Mouse (Mus musculus) embryo, embryonic 9.5 days (tissue): ENCODE measurements around the gene Dis3.

Source experiments
- DNase-seq: peaks from one replicate; pipeline ENCODE4 v3.0.0-alpha.2; 2017; ENCODE audit errors: extremely low spot score

The Dis3 gene

DNA sequence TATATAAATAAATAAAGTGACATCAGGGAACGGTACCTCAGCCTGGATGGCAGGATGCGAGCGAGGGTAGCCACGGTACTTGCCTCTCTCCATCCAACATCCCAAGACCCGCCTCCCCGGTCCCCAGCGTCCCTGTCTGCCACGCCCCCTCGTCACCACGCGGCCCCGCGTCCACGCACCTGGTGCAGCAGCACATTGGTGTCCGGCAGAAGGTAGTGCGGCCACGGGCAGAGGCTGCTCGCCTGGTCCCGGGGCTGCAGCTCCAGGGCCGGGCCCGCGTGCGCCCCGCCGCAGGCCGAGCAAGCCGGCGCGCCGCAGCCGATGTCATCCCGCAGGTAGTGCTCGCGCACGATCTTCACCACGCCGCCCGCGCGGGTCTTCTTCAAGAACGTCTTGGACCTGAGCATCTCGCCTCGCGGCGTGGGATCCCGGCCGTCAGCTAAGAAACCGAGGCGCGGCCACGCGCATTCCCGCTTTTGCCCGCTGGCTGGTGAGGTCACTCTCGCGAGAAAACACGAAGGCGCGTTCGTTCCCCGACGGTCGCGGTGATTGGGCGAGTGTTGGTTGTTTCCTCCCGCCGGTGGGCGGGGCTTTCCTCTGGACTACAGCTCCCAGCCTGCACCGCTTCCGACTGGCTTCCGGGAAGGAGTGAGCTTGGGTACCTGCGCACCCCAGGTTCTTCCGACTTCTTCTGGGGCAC lies at the start of gene Dis3, which contains the start of gene Pibf1:
TSS of gene Dis3 (minus strand) at position 504 of the 700 bp plus-strand sequence.
TSS of gene Pibf1 (plus strand) at position 158 of the 700 bp plus-strand sequence.
- DNase-seq, result peak; percentile 97

DNA sequence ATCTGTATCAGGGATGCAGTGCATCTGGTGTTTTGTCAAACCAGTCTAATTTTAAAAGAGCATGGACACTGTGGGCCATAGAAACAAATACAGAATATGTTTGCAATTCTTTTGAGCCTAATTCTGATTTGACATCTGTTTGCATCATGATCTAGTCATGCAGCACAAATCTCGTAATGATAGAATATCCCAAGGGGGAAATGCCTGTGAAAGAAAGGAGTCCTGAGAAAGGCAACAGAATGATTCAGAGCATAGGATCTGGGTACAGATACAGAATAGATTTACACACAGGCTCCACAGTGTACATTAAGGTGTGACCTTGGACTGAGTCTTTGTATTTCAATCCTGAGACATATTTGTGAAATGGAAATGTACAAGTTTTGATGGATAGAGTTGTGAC lies 47.3 kb upstream of the Dis3 start:
- DNase-seq, result no peak

- DNase-seq, result peak; percentile 77
These were observed 42.4 kb upstream of the Dis3 start for GRCm38 (mm10) chr14:99141786-99142633.

GRCm38 (mm10) chr14:99140036-99140435 lies 40.5 kb upstream of the Dis3 start:
- DNase-seq, result no peak

- no peak for DNase-seq
These were observed 36.7 kb upstream of the Dis3 start for GRCm38 (mm10) chr14:99136297-99136696.

DNA sequence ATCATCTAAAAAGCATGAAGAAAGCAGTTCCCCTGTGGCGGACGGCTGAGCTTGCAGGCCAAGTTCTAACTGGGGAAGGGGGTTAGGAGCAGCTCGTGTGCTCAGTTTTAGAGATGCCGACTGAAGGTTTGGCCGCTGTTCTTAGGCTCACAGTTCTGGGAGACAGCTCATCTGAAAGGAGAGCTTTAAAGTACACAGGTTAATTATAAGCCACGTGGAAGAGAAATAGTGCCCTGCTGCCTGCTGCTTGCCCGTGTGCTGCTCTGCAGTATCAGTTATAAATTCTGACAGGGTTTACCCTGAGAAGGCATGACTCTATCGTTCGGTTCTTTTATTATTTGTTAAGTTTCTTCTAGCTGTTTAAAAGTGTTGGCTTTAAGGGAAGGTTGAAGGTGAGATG lies 36.2 kb upstream of the Dis3 start:
- no peak for DNase-seq

- DNase-seq, result no peak
These were observed 34.5 kb upstream of the Dis3 start for GRCm38 (mm10) chr14:99134048-99134447.

GRCm38 (mm10) chr14:99129050-99129449 lies 29.5 kb upstream of the Dis3 start:
- no peak for DNase-seq

GRCm38 (mm10) chr14:99127509-99127908 lies 27.9 kb upstream of the Dis3 start:
- DNase-seq, result no peak

DNA sequence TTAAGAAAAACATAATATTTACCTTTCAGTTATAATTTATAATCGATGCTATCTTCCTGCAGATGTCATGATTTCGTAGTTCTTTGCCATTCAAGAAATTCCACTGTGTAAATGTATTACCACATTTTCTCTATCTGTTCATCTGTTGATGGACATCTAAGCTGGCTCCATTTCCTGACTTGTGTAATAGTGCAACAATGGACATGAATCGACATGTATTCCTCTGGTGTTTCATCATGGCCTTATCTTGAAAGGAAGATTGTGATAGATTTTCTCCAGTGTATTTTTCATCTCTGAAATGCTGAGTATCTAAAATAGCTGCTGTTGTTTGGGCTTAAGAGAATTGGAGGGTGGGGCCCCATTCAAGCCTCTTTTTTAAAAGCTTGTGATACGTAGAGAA lies 27.1 kb upstream of the Dis3 start:
- no peak for DNase-seq

DNA sequence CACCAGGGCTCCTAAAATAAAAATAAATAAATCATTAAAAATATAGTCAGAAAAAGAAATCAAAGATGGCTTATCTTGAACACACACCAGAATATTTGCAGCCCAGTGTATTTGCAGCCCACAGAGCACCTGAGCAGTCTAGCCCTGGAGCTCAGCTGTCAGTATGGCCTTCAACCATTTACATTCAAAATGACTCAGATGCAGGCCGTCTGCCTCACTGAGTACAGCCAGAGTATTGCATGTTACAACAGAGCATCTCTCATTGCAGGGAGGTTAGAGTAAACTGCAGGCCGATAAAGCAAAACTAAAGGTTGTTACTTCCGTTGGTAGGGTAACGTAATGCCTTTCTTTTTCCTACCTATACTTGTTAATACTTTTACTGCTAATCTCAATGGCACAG lies 24.5 kb upstream of the Dis3 start:
- no peak for DNase-seq

- DNase-seq, result no peak
These were observed 22.2 kb upstream of the Dis3 start for GRCm38 (mm10) chr14:99121584-99122339.

- no peak for DNase-seq
These were observed 18.0 kb upstream of the Dis3 start for GRCm38 (mm10) chr14:99117576-99117975.

DNA sequence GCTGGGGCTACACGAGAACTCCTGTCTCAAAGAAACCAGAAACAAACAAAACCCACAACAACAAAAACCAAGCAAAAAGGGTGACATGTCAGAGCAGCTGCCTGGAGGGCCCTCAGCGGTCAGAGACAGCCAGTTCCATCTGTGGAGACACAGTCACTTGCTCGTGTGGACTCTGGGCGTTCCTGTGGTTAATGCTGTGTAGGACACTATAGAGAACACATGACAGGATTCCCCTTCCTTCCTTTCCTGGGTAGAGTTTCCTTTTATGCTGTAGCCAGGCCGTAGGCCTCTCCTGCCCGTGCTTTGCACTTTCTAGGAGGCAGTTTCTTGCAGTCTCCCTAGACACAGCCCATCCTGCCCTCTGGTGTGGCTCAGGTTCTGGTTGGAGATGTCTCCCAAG lies 9.2 kb upstream of the Dis3 start:
- no peak for DNase-seq

DNA sequence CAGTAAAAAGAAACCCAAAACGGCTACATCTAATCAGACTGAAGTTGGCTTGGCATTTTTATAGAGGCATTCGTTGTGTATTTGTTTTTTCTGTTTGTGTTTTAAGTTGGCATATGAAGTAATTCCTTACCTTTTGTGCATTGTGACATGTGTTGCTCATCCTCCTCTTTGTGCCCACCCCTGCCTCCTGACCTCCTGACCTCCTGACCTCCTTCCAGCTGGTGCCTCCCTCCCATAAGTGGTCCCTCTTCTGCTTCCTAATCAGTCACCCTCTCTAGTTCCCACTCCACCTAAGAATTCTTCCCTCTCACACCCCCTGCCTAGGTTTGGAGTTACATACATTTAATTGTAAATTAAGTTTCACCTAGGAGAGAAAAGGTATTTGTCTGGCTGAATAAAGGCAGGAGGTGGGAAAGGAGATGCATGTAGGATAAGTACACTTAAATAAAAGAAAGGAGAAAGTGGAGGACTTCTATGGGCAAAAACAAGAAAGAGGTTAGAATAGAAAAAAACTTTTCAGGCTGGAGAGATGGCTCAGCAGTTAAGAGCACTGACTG lies 8.1 kb upstream of the Dis3 start:
- no peak for DNase-seq

DNA sequence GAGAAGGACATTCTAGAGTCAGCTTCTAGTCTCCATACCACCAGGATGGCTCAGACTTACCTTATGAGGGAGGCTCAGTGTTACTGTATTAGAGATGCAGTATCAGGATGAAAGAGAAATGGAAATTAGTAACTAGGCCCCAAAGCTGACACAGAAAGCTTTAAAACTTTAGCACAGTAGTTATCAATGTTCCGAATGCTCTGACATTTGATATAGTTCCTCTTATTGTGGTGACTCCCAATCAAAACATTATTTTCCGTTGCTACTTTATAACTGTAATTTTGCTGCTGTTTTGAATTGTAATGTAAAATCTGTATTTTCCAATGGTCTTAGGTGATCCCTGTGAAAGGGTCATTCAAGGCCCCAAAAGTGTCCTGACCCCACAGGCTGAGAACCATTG lies 7.1 kb upstream of the Dis3 start:
- no peak for DNase-seq

DNA sequence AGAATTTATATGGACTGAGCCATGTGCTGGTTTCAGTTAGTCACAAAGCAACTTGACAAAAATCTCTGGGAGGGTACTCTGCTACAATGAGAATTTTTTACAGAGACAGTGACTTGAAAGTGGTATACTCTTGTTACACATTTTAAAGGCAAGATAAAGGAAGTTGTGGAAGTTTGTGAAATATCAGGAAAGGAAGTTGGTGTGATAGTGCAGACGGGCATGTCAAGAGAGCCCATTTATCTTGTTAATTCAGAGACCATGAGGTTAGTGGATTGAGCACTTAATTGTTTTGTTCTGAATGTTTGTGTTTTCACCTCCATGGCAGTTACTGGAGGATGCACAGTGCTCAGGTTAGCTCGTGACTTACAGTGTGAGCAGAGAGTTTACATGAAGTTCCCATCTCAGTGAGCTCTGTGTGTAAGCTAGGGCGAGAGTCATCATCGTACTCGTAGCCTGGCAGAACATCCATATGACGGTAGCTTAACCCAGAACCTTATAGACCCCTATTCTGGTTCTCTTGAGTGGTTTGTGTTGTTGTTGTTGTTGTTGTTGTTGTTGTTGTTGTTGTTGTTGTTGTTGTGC lies 5.1 kb upstream of the Dis3 start:
- DNase-seq, result no peak

GRCm38 (mm10) chr14:99103050-99103449 lies 3.5 kb upstream of the Dis3 start:
- no peak for DNase-seq

DNA sequence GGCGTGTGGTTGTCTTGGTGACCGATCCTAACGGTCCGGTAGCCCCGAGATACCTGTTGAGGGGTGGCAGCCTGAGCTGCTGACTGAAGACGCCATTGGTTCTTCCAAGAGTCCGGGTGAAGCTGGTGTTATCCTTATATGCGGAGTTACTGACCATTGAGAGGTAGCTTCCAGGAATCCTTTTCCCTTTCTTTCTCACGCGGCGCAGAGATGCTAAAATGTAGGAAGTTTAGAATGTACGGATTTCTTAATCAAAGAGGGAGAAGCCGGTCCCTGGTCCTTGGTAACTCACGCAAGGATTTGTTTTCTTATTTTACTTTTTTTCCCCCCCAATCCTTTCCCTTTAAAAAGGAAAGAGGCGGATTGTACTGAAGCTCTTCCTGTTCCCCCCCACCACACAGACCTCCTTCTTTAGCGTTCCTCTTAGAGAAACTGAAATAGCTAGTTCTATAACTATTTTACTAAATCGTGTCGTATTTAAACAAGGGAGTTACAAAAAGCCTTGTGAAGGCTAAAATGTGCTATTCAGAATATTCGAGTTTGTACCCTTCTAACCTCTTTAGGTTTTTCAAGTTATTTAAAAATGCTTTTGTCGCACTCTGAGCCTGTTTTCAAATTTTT lies 507 bp upstream of the Dis3 start:
- DNase-seq, result no peak

DNA sequence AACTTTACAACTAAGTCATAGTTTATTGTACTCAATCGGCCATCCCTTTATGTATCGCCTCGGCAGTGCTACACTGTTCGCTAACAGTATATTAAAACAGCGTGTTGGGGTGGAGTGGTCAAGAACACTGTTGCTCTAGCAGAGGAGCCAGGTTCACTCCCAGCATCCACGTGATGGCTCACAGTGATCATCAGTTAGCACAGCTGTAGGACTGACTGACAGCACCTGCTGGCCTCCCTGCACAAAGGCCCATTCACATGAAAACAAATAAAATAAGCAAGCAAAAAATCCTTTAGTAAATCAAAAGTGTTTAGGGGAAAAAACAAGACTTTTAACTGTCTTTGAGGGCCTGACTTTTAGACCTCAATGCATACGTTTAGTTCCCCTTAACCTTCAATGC lies 10.6 kb downstream of the Dis3 start:
- DNase-seq, result no peak

- no peak for DNase-seq
These were observed 28.4 kb downstream of the Dis3 start for GRCm38 (mm10) chr14:99071146-99071545.
